Mouse (Mus musculus): Measurements from ENCODE around the gene Rbm33. TPM values are rescaled to one million over a fixed set of nuclear protein-coding genes. Genes with fewer than 3 reads are reported as not detected.

The Rbm33 gene
- total RNA-seq, 4 experiments from 2014 or later: 36.9 to 40.6 (median 37.5) TPM

DNA sequence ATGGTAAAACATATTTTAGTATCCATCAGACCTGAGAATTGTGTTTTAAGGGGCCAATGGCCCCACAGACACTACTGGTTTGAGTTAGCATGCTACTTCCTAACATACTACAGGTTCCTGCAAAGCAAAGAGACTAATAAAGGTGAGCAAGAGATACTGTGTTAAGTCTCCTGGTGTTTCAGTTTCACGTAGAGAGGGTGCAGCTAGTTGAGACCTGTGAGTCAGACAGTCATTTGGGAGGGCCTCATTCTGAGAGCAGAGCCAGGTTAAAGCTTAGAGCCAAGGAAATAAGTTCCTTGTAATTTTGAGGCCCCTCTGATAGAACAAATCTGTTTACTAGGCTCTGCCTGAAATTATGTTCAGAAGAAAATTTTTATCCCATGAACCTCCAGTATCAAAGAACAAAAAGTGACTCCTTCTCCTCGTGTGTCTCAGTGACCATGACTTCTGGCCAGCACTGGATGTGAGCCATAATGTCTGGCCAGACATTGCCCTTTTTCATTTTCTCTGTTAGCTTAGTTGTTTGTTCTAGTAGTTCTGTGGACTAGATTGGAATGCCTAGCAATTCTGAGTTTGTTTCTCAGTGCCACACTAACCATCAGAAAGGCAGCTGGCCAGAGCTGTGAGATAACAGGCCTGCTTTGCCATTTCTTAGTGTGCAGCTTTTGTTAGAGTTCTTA is 95.2 kb downstream of the Rbm33 start:
- DNase-seq (ENCODE audit: low spot score): peak; percentile 23

DNA sequence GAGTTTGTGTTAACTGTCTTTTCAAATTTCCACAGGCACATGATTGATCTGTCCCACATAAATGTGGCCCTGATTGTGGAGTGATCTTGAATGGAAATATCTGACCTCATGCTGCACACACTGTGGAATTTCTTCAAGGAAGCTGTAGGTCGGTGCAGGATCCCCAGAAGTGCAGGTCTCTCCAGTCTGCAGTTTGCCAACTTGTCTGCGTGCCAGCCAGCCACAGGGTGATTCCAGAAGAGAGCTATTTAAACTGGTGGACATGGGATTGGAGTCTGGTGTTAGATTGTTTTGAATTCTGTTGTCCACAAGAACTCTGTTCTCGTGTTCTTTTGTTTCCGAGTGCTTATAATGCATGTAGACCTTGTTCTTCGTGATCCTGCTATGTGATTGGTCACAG is 96.6 kb downstream of the Rbm33 start:
- DNase-seq (ENCODE audit: low spot score): no peak

DNA sequence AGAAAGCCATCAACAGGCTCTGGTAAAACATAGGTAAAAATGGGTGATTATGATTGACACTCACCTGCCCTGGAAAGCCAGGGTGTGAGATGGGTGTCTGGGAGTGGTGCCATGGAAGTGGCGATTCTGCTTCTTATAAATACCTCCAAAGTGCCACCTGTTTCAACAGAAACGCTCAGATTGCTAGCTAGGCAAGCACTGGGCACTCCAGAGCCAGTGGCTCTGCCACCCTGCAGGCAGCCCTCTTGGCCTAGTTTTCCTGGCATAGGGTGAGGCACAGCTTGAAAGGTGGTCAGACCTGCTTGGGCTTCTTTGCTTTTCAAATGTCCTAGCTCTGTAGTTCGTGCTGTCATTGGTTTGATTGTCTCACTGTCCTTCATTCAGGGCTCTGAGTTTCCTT is 97.2 kb downstream of the Rbm33 start:
- DNase-seq (ENCODE audit: low spot score): no peak

DNA sequence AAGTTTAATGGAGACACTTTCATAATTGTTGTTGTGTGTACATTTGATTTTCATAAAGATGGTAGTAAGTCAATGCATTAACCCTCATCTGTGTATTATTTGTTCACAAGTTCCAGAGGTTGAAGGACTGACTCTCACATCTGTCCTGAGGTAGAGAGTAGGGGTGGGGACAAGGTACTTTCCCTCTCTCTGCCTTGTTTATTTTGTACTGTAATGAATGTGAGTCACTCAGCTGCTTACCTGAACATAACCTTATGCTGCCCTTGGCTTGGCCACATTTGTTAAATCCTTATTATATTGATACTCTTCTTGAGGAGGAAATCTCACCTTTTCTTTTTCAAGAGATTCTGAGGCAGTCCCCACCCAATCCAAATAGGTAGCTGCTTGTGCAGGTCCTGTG is 99.1 kb downstream of the Rbm33 start:
- no peak for DNase-seq (ENCODE audit: low spot score)

DNA sequence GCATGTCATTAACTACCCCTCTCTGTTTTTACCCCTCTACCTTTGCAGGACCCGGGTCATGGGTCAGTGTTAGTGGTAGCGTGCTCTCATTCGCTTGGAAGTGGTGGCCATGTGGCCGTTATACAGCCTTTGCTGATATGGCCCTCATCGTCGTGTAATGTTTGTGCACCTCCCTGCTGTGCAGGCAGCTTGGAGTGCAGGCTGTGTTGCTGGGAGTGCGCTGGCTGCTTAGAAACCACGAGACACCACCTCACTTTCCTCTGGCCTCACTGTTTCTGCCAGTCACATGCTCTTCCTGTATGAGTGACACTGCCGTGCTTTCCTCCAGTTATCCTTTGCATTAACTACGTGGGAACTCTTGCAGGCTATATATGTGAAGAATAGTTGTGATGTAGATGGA is 101.8 kb downstream of the Rbm33 start:
- no peak for DNase-seq (ENCODE audit: low spot score)

DNA sequence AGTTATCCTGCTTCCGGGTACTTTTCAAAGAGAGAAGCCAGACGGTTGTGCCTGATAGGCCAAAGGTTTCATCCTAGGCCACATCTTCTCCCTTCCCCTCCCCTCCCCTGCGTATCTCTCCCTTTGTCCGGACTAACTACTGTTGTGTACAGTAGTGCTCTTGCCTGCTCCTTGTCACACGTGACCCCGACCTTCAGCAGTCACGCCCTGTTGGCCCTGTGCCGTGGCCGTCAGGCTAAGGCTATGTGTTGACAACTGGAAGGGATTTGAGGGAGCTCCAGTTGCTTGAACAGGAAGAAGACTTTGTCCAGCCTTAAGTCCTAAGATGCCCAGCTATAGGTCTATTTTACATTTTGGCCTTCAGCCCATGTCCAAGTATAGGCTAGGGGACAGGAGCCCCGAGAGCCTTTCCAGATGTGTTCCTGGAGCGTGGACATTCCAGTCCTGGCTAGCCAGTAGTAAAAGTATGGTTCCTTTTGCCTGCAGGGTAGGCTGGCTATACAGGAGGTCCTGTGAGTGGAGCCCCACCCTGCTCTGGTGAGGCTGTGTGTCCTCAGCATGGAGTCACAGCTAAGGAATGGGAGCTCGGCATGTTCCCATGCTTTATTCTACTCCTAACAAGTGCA is 102.8 kb downstream of the Rbm33 start:
- DNase-seq (ENCODE audit: low spot score): no peak

DNA sequence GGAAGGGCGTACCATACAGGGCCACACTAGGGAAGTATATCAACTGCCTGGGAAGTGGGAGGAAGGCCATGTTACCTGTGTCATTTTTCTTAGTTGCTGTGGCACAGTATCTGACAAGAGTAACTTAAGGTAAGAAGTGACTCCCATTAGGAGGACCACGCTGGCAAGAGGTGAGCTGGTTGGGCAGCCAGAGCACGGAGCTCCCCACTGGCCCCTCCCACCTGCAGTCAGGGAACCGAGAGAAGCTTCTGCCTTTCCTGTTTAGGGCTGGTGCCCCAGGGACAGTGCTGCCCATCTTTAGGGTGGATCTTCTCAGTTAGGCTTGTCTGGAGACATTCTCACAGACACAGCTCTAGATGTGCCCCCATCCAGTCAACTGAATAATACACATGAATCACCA is 106.9 kb downstream of the Rbm33 start:
- DNase-seq (ENCODE audit: low spot score): no peak

DNA sequence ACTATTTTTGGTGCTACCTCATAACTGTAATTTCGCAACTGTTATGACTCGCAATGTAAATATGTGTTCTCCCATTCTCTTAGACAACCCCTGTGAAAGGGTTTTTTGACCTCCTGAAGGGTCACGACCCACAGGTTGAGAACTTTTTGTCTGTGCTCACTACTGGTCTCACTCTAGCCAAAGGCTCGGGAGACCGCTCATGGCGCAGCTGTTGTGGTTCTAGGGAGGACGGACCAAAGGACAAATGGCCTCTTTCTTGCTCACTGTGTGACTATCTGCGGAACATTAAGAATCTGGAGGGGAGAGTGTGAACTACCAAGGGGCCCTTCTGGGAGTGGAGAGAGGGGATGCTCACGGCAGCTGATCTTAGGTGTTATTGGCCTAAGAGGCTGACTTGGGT is 109.0 kb downstream of the Rbm33 start:
- no peak for DNase-seq (ENCODE audit: low spot score)

DNA sequence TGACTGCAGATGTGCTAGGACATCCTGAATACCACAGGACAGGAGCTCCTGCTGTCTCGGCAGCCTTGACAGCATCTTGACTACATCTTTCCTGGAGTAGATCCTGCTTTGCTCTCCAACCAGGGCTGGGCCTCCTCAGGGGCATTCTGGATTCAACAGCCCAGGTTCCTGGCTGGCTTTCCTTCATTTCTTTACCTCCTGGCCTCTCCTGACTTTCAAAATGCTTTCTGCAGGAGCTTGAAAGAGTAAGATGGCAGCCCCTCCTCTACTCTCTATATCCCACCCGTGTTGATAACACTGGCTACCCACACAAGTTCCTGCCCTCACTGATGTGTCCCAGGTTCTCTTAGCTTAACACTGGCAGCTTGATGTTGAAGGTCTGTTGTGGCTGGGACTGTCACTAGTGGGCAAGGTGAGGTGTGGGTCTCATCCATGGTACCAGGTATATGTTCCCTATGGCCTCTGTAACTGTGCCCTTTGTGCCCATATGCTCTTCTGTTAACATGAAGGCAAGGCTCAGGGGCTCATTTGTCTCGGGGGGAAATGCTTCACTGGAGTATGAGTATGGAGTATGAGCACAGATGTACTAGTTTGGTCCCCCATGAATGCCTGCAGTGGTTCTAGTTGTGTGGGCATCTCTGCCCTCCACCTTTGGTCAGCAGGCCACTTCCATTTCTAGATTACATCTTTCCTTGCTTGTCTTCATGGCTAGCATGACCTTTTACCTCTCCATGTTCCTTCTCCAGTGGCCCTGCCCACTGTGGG is 133.4 kb downstream of the Rbm33 start:
- no peak for DNase-seq (ENCODE audit: low spot score)

DNA sequence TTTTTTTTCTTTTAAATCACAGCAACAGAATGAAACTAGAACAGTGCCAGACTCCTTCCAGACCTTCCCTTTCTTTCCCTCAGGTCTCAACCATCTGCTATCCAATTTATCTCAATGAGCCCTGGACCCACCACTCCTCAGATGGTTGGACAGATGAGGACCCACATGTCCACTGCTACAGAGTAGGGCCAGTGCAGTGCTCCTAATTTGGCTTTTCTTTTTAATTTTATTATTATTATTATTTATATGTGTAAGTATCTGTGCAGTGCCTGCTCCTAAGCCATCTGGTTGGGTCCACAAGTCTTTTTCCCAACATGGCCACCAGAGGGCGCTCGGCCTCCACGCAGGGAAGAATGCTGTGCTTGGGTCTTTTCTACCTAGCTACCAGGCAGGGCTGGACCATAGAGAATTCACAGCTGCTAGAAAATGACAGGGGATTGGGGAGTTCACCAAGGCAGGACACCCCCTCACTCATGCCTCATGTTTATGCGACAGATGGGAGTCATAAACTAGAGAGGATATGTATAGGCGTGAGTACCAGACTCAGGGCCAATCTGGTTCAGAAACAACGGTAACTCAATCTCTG is 134.2 kb downstream of the Rbm33 start:
- DNase-seq (ENCODE audit: low spot score): peak; percentile 52

DNA sequence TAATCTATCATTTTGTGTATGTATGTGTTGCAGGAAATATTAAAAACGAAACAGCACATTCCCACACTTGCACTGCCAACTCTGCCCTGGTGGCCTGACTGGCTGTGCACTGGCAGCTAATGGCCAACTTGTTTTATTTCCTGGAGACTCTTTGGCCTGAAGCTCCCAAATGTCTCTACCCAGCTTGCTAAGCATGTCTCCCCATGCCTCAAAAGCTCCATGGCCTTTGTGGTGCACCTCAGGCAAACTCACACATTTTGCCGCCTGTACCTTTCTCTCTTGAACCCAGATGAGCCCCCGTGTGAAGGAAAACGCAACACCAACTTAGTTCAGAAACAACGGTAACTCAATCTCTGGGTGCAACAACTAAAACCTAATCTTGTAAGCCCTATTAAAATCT is 136.2 kb downstream of the Rbm33 start:
- no peak for DNase-seq (ENCODE audit: low spot score)

DNA sequence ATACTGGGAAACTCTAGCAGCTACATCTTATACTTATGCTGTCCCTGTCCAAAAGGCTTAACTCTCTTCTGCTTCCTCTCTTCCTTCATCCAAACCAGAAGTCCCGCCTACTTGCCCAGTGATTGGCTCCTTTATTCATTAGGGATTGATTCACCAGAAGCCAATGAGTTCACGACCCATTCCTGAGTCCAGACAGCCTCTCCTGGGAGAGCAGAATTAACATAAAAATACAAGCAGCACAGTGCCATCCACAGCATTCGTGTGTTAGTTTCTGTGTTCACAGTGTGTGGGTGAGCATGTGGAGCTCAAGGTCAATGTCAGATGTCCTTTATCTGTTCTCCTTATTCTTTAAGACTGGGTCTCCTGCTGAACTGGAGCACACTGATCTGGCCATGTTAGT is 136.6 kb downstream of the Rbm33 start:
- no peak for DNase-seq (ENCODE audit: low spot score)

DNA sequence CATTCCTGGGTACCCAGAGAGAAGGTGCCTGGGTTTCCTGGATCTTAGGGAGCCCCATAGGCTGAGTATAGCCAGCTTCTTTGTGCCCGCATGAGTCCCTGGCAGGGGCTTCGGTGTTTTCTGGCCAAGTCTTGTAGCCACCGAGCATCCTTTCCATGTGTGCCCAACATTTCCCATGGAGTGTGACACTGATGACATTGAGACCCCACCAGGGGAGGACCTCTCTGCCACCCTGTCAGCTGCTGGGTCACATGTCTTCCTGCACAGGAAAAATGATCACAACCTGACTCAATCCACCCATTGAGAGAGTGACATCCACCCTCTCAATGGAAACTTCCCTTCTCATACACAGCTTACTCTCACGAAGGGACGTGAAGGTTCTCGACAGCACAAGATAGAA is 137.6 kb downstream of the Rbm33 start:
- no peak for DNase-seq (ENCODE audit: low spot score)

DNA sequence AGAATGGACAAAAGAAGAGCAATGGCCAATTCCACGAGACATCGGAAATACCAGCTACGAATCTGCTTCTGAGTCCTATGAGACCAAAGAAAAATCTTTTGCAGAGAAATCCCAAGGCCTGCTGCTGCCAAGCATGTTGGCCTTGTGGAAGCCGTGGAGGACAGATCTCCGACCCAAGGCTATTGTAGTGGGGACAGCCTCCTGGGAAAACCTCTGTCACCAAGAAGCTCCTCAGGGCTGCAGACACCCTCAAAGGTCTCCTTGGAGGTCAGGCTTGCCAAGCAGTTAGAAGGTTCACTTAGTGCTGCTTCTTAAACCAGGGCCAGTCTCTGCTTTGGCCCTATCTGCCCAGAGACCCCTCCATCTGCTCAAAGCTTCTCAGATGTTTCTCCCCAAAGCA is 138.8 kb downstream of the Rbm33 start:
- no peak for DNase-seq (ENCODE audit: low spot score)

DNA sequence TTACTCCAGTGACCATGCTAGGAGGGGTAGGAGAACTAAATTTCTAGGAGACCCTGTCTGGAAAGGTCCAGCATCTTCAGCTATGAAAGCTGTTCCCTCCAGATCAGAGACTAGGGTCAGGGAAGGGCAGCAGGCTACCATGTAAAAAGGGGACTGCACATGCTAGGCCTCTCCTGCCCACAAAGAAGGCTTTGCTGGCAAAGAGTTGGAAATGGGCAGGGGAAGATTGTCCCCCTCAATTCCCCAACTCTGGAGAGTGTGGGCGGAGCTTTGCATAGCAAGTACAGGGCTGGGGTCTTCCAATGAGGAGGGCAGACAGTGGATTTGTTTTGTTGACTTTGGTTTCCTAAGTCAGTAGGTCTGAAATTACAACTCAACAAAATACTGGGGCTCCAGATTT is 139.4 kb downstream of the Rbm33 start:
- no peak for DNase-seq (ENCODE audit: low spot score)

DNA sequence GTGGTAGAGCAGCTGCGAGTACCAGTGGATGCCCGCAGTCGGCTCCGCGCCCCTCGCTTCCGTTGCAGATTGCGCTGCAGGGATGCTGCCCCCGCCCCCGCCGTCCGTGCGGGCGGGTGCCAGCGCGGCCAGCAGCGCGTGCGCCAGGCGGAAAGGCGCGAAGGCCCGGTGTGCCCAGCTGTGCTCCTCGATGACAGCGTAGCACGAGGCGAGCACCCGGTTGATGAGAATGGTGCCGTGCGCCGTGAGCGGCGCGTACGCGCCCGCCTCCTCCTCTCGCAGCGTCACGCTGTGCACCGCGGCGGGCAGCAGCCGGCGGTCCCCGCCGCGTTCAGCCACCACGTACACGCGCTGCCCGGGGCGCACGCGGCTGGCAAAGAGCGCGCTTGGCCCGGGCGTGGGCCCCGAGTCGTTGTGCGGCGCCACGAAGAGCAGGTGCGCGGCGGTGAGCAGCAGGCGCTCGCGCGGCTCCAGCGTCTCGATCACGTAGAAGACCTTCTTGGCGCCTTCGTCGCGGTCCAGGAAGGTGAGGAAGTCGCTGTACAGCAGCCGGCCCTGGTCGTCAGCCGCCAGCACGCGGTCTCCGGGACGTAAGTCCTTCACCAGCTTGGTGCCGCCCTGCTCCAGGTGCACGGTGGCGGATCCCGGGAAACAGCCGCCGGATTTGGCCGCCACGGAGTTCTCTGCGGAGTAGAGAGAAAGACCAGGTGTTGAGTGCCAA is 141.2 kb downstream of the Rbm33 start:
- no peak for DNase-seq (ENCODE audit: low spot score)

DNA sequence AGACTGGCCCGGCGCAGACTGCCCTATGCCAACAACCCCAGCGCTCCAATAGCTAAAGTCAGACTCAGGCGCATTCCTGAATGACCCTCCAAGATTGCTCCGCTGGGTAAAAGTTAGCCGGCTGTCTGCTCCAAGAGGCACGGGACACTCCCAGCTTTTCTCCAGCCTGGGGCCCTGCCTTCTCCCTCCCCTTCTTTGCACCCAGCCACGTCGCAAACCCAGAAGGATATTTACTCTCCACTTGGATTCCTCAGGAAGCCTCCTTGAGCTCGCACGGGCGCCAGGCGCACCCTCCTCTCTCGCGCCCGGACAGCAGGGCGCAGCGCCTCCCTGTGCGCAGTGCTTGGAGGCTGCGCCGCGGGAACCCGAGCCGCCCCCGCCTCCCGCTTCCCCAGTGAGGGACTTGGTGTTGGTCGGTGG is 141.9 kb downstream of the Rbm33 start:
- no peak for DNase-seq (ENCODE audit: low spot score)

DNA sequence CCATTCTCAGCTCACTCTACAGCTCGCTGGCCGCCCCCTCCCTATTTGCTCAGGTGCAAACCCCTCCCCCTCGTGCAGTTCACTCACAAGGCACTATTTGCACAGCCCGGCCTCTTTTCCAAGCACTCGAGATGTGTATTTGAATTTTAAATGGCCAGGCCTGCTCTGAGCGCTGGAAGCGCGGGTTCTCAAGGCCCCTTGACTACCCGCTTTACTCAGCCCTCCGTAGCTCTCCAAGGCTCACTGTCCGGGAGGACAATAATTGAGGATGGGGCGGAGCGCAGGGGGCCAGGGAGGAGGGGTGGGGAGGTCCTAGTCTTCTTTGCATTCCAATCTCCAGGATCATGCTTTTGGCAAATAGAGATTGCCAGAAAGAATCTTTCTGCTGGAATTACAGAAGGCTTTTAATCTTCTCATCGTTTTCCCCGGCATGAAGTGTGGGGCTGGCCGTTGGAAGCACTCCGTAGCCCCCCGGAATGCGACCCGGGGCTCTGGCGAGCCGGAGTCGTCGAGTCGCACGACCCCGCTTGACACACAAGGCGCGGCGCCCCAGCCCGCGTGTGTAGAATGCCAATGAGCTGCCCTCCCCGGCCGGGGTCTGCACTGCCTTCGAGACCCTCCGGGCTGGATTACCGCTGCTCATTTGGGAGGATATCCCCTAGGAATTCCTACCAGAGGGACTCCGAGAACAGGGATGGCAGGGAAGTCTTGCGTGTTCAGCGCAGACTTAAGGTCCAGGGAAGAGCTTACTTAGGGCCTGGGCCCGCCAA is 142.7 kb downstream of the Rbm33 start:
- no peak for DNase-seq (ENCODE audit: low spot score)

DNA sequence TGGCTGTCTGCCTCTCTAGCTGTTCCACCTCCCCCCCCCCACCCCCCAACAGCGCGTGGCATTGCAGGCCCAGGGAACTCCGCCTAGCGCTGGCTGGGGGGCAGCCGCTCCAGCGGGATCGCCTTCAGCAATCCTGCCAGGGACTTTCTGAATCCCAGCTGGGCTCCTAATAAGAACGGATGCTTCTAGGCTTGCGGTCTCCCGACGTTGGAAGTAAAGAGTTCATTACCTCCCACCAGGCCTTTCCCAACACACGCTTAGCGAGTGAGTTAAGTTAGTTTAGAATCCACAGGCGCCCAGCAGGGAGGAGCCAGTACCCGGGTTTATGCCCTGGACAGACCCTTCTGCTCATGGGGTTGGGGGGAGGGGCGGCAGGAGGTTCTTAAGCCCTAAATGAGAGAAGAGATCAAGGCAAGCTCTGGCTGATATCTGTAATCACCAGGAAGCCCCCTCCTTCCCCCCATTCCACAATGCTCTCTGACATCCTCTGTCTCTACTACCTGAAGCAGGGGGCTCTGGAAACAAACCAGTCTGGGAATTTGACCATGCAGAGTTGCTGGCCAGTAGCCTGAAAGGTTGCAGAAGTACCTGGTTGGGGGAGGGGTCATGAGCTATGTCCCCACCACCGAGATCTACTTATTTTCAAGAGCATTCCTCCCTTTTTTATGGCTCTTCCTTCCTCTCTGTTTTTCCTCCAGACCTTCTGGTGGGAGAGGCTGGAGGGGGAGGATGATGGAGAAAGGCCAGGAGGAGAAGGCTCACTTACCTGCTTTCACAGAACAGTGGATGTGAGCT is 143.8 kb downstream of the Rbm33 start:
- no peak for DNase-seq (ENCODE audit: low spot score)

DNA sequence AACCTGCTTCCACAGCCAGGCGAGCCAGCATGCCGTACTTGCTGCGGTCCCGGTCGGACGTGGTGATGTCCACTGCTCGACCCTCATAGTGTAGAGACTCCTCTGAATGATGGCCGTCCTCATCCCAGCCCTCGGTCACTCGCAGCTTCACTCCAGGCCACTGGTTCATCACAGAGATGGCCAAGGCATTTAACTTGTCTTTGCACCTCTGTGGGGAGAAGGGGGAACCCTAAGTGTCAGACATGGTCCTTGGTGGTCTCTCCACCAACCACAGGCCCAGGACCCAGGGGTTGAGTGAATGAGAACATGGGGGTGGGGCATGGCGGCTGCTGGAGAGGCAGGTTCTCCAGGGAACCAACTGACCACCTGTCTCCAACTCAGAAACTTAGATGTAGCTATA is 144.5 kb downstream of the Rbm33 start:
- no peak for DNase-seq (ENCODE audit: low spot score)

Data from heart, adult 8-10 months (tissue).